Mouse (Mus musculus): ENCODE data around the gene Stat3. TPM values are rescaled to one million over a fixed set of nuclear protein-coding genes. Genes with fewer than 3 reads are reported as not detected.

Stat3 gene
- polyA plus RNA-seq, 1 experiment from 2014 or later, result 40.0 TPM

DNA sequence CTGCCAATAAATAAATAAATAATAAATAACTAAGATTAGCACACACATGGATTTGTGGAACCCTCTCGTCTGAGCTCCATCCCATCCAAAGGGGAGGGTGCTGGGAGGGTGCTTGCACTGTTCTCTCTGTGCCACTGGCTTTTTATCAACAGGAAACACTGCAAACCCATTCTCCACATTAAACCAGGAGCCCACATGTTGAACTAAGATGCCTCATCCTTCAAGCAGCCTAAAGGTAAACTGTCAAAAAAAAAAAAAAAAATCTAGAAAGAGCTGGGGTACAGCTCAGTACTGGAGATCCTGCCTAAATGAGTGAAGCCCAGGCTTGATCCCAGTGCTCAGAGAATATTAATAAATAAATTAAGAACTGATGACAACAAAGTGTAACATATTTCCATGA is 33.4 kb downstream of the Stat3 start:
- peaks cover 33% of the 10 kb centered on the region for H3K36me3 ChIP-seq (ENCODE audit: control insufficient read depth, insufficient read depth, low read length)
- H3K27me3 ChIP-seq (ENCODE audit: control insufficient read depth, insufficient read depth, low read length), result no peaks in the 10 kb centered on the region
- no peaks in the 10 kb centered on the region for H3K4me1 ChIP-seq (ENCODE audit: control insufficient read depth, insufficient read depth, low read length)
- no peak overlapping the region for H3K4me2 ChIP-seq (replicated peaks; ENCODE audit: low read depth, low read length)
- 0 out of 2 replicates have a peak, but pooled peaks cover 4% of the 10 kb centered on the region for H3K9me3 ChIP-seq (ENCODE audit: control insufficient read depth, low read length)
- H3K27ac ChIP-seq (ENCODE audit: low read depth, low read length), result no peak overlapping the region
- 83% methylated on average over 1 of the region's 1 CpGs for WGBS
- H3K4me3 ChIP-seq (ENCODE audit: low read length), result no peak overlapping the region
- no peak overlapping the region for H3K9ac ChIP-seq (ENCODE audit: low read depth, low read length)
- no peak for ATAC-seq (ENCODE audit: low FRiP score, low TSS enrichment)

GRCm38 (mm10) chr11:100904580-100905351 is 34.6 kb downstream of the Stat3 start:
- no peak for ATAC-seq (ENCODE audit: low FRiP score, low TSS enrichment)
- H3K27ac ChIP-seq (ENCODE audit: low read depth, low read length), result no peak overlapping the region
- 76% methylated on average over 17 of the region's 20 CpGs for WGBS
- H3K27me3 ChIP-seq (ENCODE audit: control insufficient read depth, insufficient read depth, low read length), result no peaks in the 10 kb centered on the region
- peaks cover 33% of the 10 kb centered on the region for H3K36me3 ChIP-seq (ENCODE audit: control insufficient read depth, insufficient read depth, low read length)
- no peak overlapping the region for H3K4me3 ChIP-seq (ENCODE audit: low read length)
- H3K4me2 ChIP-seq (replicated peaks; ENCODE audit: low read depth, low read length), result no peak overlapping the region
- no peaks in the 10 kb centered on the region for H3K4me1 ChIP-seq (ENCODE audit: control insufficient read depth, insufficient read depth, low read length)
- no peak overlapping the region for H3K9ac ChIP-seq (ENCODE audit: low read depth, low read length)
- H3K9me3 ChIP-seq (ENCODE audit: control insufficient read depth, low read length), result 0 out of 2 replicates have a peak, but pooled peaks cover 4% of the 10 kb centered on the region

GRCm38 (mm10) chr11:100898441-100899199 is 40.7 kb downstream of the Stat3 start:
- ATAC-seq (ENCODE audit: low FRiP score, low TSS enrichment), result no peak
- Histone ChIP-seq H3K4me1 (ENCODE audit: control insufficient read depth, insufficient read depth, low read length) (no peaks in the 10 kb centered on the region), H3K27me3 (ENCODE audit: control insufficient read depth, insufficient read depth, low read length) (no peaks in the 10 kb centered on the region), H3K27ac (ENCODE audit: low read depth, low read length) (no peak overlapping the region), H3K4me2 (replicated peaks; ENCODE audit: low read depth, low read length) (no peak overlapping the region), H3K36me3 (ENCODE audit: control insufficient read depth, insufficient read depth, low read length) (peaks cover 17% of the 10 kb centered on the region), H3K9ac (ENCODE audit: low read depth, low read length) (no peak overlapping the region), H3K4me3 (ENCODE audit: low read length) (no peak overlapping the region), H3K9me3 (ENCODE audit: control insufficient read depth, low read length) (0 out of 2 replicates have a peak, but pooled peaks cover 4% of the 10 kb centered on the region)
- WGBS, result 80% methylated on average over 16 of the region's 16 CpGs

DNA sequence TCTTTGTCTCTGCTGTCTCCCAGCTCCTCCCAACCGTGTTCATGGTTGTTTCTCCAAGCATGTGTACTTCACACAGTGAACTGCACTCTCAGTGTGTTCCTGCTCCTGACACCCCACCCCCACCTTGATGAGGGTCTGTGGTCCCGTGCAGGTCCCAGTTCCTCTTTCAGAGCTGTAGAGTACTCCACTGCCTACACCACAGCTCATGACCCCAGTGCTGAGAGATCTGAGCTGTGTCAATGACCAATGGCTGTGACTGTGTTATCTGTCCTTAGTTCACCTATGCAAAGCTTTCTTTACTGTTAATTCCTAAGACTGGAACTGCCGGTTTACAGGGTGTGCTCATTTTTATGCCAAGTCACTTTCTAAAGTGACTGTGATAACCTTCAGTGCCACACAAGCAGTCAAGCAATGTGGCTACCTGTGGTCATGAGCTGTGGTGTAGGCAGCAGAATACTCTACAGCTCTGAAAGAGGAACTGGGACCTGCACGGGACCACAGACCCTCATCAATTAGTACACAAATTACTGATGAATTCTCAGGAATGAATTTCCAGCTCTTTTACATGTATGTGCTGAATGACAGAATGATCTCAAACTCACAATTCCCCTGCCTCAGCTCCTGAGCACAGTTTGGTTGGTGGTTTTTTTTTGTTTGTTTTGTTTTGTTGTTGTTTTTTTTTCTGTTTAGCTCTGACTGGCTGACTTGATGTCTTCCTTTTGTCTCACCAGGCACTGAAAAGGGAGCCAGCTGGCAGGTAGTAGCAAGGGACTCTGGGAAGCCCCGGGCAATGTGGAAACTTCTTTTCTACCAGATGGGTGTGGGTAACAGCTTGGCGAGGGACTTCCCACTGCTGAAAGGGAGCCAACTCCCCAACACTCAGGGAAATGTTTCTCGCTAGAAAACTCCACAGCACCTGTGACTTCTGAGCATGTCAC is 41.8 kb downstream of the Stat3 start:
- H3K36me3 ChIP-seq (ENCODE audit: control insufficient read depth, insufficient read depth, low read length), result peaks cover 16% of the 10 kb centered on the region
- ATAC-seq (ENCODE audit: low FRiP score, low TSS enrichment), result no peak
- no peak overlapping the region for H3K27ac ChIP-seq (ENCODE audit: low read depth, low read length)
- H3K4me2 ChIP-seq (replicated peaks; ENCODE audit: low read depth, low read length), result no peak overlapping the region
- no peak overlapping the region for H3K9ac ChIP-seq (ENCODE audit: low read depth, low read length)
- no peaks in the 10 kb centered on the region for H3K27me3 ChIP-seq (ENCODE audit: control insufficient read depth, insufficient read depth, low read length)
- no peaks in the 10 kb centered on the region for H3K4me1 ChIP-seq (ENCODE audit: control insufficient read depth, insufficient read depth, low read length)
- 0 out of 2 replicates have a peak, but pooled peaks cover 4% of the 10 kb centered on the region for H3K9me3 ChIP-seq (ENCODE audit: control insufficient read depth, low read length)
- no peak overlapping the region for H3K4me3 ChIP-seq (ENCODE audit: low read length)
- WGBS, result 88% methylated on average over 7 of the region's 7 CpGs

- no peaks in the 10 kb centered on the region for H3K4me1 ChIP-seq (ENCODE audit: control insufficient read depth, insufficient read depth, low read length)
- no peaks in the 10 kb centered on the region for H3K9me3 ChIP-seq (ENCODE audit: control insufficient read depth, low read length)
- no peak for ATAC-seq (ENCODE audit: low FRiP score, low TSS enrichment)
- H3K27me3 ChIP-seq (ENCODE audit: control insufficient read depth, insufficient read depth, low read length), result no peaks in the 10 kb centered on the region
- no peak overlapping the region for H3K4me2 ChIP-seq (replicated peaks; ENCODE audit: low read depth, low read length)
- no peak overlapping the region for H3K27ac ChIP-seq (ENCODE audit: low read depth, low read length)
- no peak overlapping the region for H3K9ac ChIP-seq (ENCODE audit: low read depth, low read length)
- no peak overlapping the region for H3K4me3 ChIP-seq (ENCODE audit: low read length)
- peaks cover 6% of the 10 kb centered on the region; the same call in 1 of the 2 replicates for H3K36me3 ChIP-seq (ENCODE audit: control insufficient read depth, insufficient read depth, low read length)
- 81% methylated on average over 10 of the region's 10 CpGs for WGBS
Measured at GRCm38 (mm10) chr11:100896078-100896477, 43.3 kb downstream of the Stat3 start.

GRCm38 (mm10) chr11:100894146-100894918 is 45.0 kb downstream of the Stat3 start:
- ATAC-seq (ENCODE audit: low FRiP score, low TSS enrichment), result no peak
- no peak overlapping the region for H3K4me2 ChIP-seq (replicated peaks; ENCODE audit: low read depth, low read length)
- no peaks in the 10 kb centered on the region for H3K27me3 ChIP-seq (ENCODE audit: control insufficient read depth, insufficient read depth, low read length)
- H3K4me1 ChIP-seq (ENCODE audit: control insufficient read depth, insufficient read depth, low read length), result no peaks in the 10 kb centered on the region
- WGBS, result 66% methylated on average over 9 of the region's 9 CpGs
- peaks cover 6% of the 10 kb centered on the region; the same call in 1 of the 2 replicates for H3K36me3 ChIP-seq (ENCODE audit: control insufficient read depth, insufficient read depth, low read length)
- no peak overlapping the region for H3K9ac ChIP-seq (ENCODE audit: low read depth, low read length)
- H3K4me3 ChIP-seq (ENCODE audit: low read length), result no peak overlapping the region
- H3K9me3 ChIP-seq (ENCODE audit: control insufficient read depth, low read length), result no peaks in the 10 kb centered on the region
- H3K27ac ChIP-seq (ENCODE audit: low read depth, low read length), result no peak overlapping the region

DNA sequence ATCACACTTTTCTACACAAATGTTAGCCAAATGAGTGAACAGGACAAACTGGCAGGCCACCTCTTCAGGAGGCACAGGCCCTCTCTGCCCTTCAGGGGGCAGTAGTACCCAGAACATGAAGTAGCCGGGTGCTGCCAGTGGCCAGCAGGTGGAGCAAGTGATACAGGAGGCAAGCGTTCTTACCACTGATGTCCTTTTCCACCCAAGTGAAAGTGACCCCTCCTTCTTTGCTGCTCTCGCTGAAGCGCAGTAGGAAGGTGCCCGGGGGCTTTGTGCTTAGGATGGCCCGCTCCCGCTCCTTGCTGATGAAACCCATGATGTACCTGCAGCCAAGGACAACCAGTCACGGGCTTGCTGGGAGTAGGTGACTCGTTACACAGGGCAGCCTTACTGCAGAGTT is 45.9 kb downstream of the Stat3 start:
- peak; percentile 74 for ATAC-seq (ENCODE audit: low FRiP score, low TSS enrichment)
- no peaks in the 10 kb centered on the region for H3K9me3 ChIP-seq (ENCODE audit: control insufficient read depth, low read length)
- no peak overlapping the region for H3K27ac ChIP-seq (ENCODE audit: low read depth, low read length)
- H3K4me1 ChIP-seq (ENCODE audit: control insufficient read depth, insufficient read depth, low read length), result no peaks in the 10 kb centered on the region
- H3K4me3 ChIP-seq (ENCODE audit: low read length), result no peak overlapping the region
- no peaks in the 10 kb centered on the region for H3K27me3 ChIP-seq (ENCODE audit: control insufficient read depth, insufficient read depth, low read length)
- no peak overlapping the region for H3K4me2 ChIP-seq (replicated peaks; ENCODE audit: low read depth, low read length)
- H3K9ac ChIP-seq (ENCODE audit: low read depth, low read length), result no peak overlapping the region
- WGBS, result 9% methylated on average over 9 of the region's 9 CpGs
- H3K36me3 ChIP-seq (ENCODE audit: control insufficient read depth, insufficient read depth, low read length), result peaks cover 6% of the 10 kb centered on the region; the same call in 1 of the 2 replicates

GRCm38 (mm10) chr11:100892435-100892834 is 46.9 kb downstream of the Stat3 start:
- no peaks in the 10 kb centered on the region for H3K27me3 ChIP-seq (ENCODE audit: control insufficient read depth, insufficient read depth, low read length)
- no peak overlapping the region for H3K4me2 ChIP-seq (replicated peaks; ENCODE audit: low read depth, low read length)
- H3K4me1 ChIP-seq (ENCODE audit: control insufficient read depth, insufficient read depth, low read length), result no peaks in the 10 kb centered on the region
- H3K4me3 ChIP-seq (ENCODE audit: low read length), result no peak overlapping the region
- H3K9ac ChIP-seq (ENCODE audit: low read depth, low read length), result no peak overlapping the region
- peaks cover 11% of the 10 kb centered on the region; the same call in 1 of the 2 replicates for H3K36me3 ChIP-seq (ENCODE audit: control insufficient read depth, insufficient read depth, low read length)
- no peak for ATAC-seq (ENCODE audit: low FRiP score, low TSS enrichment)
- WGBS, result 87% methylated on average over 5 of the region's 5 CpGs
- no peaks in the 10 kb centered on the region for H3K9me3 ChIP-seq (ENCODE audit: control insufficient read depth, low read length)
- no peak overlapping the region for H3K27ac ChIP-seq (ENCODE audit: low read depth, low read length)

Measured in kidney, embryonic 14.5 days (tissue).